Mouse (Mus musculus): ENCODE measurements around the gene Ifna14. TPM values are rescaled to one million over a fixed set of nuclear protein-coding genes. Genes with fewer than 3 reads are reported as not detected.

The Ifna14 gene
- not detected for polyA plus RNA-seq (2014; fragmentation: Illumina TruSeq; extraction: RNeasy Lipid Tissue Mini Kit (QIAGEN cat#74804); ENCODE audit: low read depth, low replicate concordance)

GRCm38 (mm10) chr4:88571698-88572097 lies at the start of gene Ifna14:
TSS of gene Ifna14 (minus strand) at chr4:88571798.

GRCm38 (mm10) chr4:88603276-88603675 lies 31.7 kb upstream of the Ifna14 start, which contains the start of gene Ifna12:
TSS of gene Ifna12 (minus strand) at chr4:88603376.

GRCm38 (mm10) chr4:88592285-88592684 lies 20.7 kb upstream of the Ifna14 start, which contains the start of gene Ifna9:
TSS of gene Ifna9 (minus strand) at chr4:88592385.

GRCm38 (mm10) chr4:88558145-88558544 lies 13.5 kb downstream of the Ifna14 start, which contains the start of gene Ifna15:
TSS of gene Ifna15 (minus strand) at chr4:88558245.

GRCm38 (mm10) chr4:88522674-88523073 lies 48.9 kb downstream of the Ifna14 start, which contains the start of gene Ifnb1:
TSS of gene Ifnb1 (minus strand) at chr4:88522774.

Other genes starting within 250 kb of the Ifna14 start
- 15.4 TPM for gene Hacd4, start 132.9 kb downstream of the Ifna14 start, polyA plus RNA-seq (2014; fragmentation: Illumina TruSeq; extraction: RNeasy Lipid Tissue Mini Kit (QIAGEN cat#74804); ENCODE audit: low read depth, low replicate concordance)
- not detected for gene Ifnb1, start 49.0 kb downstream of the Ifna14 start, polyA plus RNA-seq (2014; fragmentation: Illumina TruSeq; extraction: RNeasy Lipid Tissue Mini Kit (QIAGEN cat#74804); ENCODE audit: low read depth, low replicate concordance)
- not detected for gene Ifna15, start 13.6 kb downstream of the Ifna14 start, polyA plus RNA-seq (2014; fragmentation: Illumina TruSeq; extraction: RNeasy Lipid Tissue Mini Kit (QIAGEN cat#74804); ENCODE audit: low read depth, low replicate concordance)
- gene Ifna9, start 20.6 kb upstream of the Ifna14 start, polyA plus RNA-seq (2014; fragmentation: Illumina TruSeq; extraction: RNeasy Lipid Tissue Mini Kit (QIAGEN cat#74804); ENCODE audit: low read depth, low replicate concordance), result not detected
- gene Ifna12, start 31.6 kb upstream of the Ifna14 start, polyA plus RNA-seq (2014; fragmentation: Illumina TruSeq; extraction: RNeasy Lipid Tissue Mini Kit (QIAGEN cat#74804); ENCODE audit: low read depth, low replicate concordance), result not detected
- not detected for gene C87499, start 62.6 kb upstream of the Ifna14 start, polyA plus RNA-seq (2014; fragmentation: Illumina TruSeq; extraction: RNeasy Lipid Tissue Mini Kit (QIAGEN cat#74804); ENCODE audit: low read depth, low replicate concordance)
- gene Ifna13, start 72.7 kb upstream of the Ifna14 start, polyA plus RNA-seq (2014; fragmentation: Illumina TruSeq; extraction: RNeasy Lipid Tissue Mini Kit (QIAGEN cat#74804); ENCODE audit: low read depth, low replicate concordance), result not detected
- gene Ifna16, start 105.1 kb upstream of the Ifna14 start, polyA plus RNA-seq (2014; fragmentation: Illumina TruSeq; extraction: RNeasy Lipid Tissue Mini Kit (QIAGEN cat#74804); ENCODE audit: low read depth, low replicate concordance), result not detected
- not detected for gene Ifna2, start 112.1 kb upstream of the Ifna14 start, polyA plus RNA-seq (2014; fragmentation: Illumina TruSeq; extraction: RNeasy Lipid Tissue Mini Kit (QIAGEN cat#74804); ENCODE audit: low read depth, low replicate concordance)
- not detected for gene Ifnab, start 119.6 kb upstream of the Ifna14 start, polyA plus RNA-seq (2014; fragmentation: Illumina TruSeq; extraction: RNeasy Lipid Tissue Mini Kit (QIAGEN cat#74804); ENCODE audit: low read depth, low replicate concordance)
- gene Gm26566, start 150.0 kb upstream of the Ifna14 start, polyA plus RNA-seq (2014; fragmentation: Illumina TruSeq; extraction: RNeasy Lipid Tissue Mini Kit (QIAGEN cat#74804); ENCODE audit: low read depth, low replicate concordance), result not detected
- gene Klhl9, start 150.7 kb upstream of the Ifna14 start, polyA plus RNA-seq (2014; fragmentation: Illumina TruSeq; extraction: RNeasy Lipid Tissue Mini Kit (QIAGEN cat#74804); ENCODE audit: low read depth, low replicate concordance), result 132 TPM
- gene Gm13271, start 183.1 kb upstream of the Ifna14 start, polyA plus RNA-seq (2014; fragmentation: Illumina TruSeq; extraction: RNeasy Lipid Tissue Mini Kit (QIAGEN cat#74804); ENCODE audit: low read depth, low replicate concordance), result not detected
- not detected for gene Gm13283, start 188.3 kb upstream of the Ifna14 start, polyA plus RNA-seq (2014; fragmentation: Illumina TruSeq; extraction: RNeasy Lipid Tissue Mini Kit (QIAGEN cat#74804); ENCODE audit: low read depth, low replicate concordance)
- gene Gm13290, start 202.0 kb upstream of the Ifna14 start, polyA plus RNA-seq (2014; fragmentation: Illumina TruSeq; extraction: RNeasy Lipid Tissue Mini Kit (QIAGEN cat#74804); ENCODE audit: low read depth, low replicate concordance), result not detected
- gene Gm13289, start 205.1 kb upstream of the Ifna14 start, polyA plus RNA-seq (2014; fragmentation: Illumina TruSeq; extraction: RNeasy Lipid Tissue Mini Kit (QIAGEN cat#74804); ENCODE audit: low read depth, low replicate concordance), result not detected
- gene Gm13272, start 208.1 kb upstream of the Ifna14 start, polyA plus RNA-seq (2014; fragmentation: Illumina TruSeq; extraction: RNeasy Lipid Tissue Mini Kit (QIAGEN cat#74804); ENCODE audit: low read depth, low replicate concordance), result not detected
- not detected for gene Ifnz, start 210.3 kb upstream of the Ifna14 start, polyA plus RNA-seq (2014; fragmentation: Illumina TruSeq; extraction: RNeasy Lipid Tissue Mini Kit (QIAGEN cat#74804); ENCODE audit: low read depth, low replicate concordance)
- not detected for gene Gm13276, start 213.9 kb upstream of the Ifna14 start, polyA plus RNA-seq (2014; fragmentation: Illumina TruSeq; extraction: RNeasy Lipid Tissue Mini Kit (QIAGEN cat#74804); ENCODE audit: low read depth, low replicate concordance)
- gene Gm13277, start 216.8 kb upstream of the Ifna14 start, polyA plus RNA-seq (2014; fragmentation: Illumina TruSeq; extraction: RNeasy Lipid Tissue Mini Kit (QIAGEN cat#74804); ENCODE audit: low read depth, low replicate concordance), result not detected
- not detected for gene Gm13278, start 219.8 kb upstream of the Ifna14 start, polyA plus RNA-seq (2014; fragmentation: Illumina TruSeq; extraction: RNeasy Lipid Tissue Mini Kit (QIAGEN cat#74804); ENCODE audit: low read depth, low replicate concordance)
- gene Gm13275, start 222.7 kb upstream of the Ifna14 start, polyA plus RNA-seq (2014; fragmentation: Illumina TruSeq; extraction: RNeasy Lipid Tissue Mini Kit (QIAGEN cat#74804); ENCODE audit: low read depth, low replicate concordance), result not detected
- not detected for gene Gm13279, start 225.6 kb upstream of the Ifna14 start, polyA plus RNA-seq (2014; fragmentation: Illumina TruSeq; extraction: RNeasy Lipid Tissue Mini Kit (QIAGEN cat#74804); ENCODE audit: low read depth, low replicate concordance)
- not detected for gene Gm13285, start 227.9 kb upstream of the Ifna14 start, polyA plus RNA-seq (2014; fragmentation: Illumina TruSeq; extraction: RNeasy Lipid Tissue Mini Kit (QIAGEN cat#74804); ENCODE audit: low read depth, low replicate concordance)
- gene Gm13287, start 231.5 kb upstream of the Ifna14 start, polyA plus RNA-seq (2014; fragmentation: Illumina TruSeq; extraction: RNeasy Lipid Tissue Mini Kit (QIAGEN cat#74804); ENCODE audit: low read depth, low replicate concordance), result not detected
- not detected for gene Gm13288, start 233.7 kb upstream of the Ifna14 start, polyA plus RNA-seq (2014; fragmentation: Illumina TruSeq; extraction: RNeasy Lipid Tissue Mini Kit (QIAGEN cat#74804); ENCODE audit: low read depth, low replicate concordance)
- gene Ifna7, start 244.4 kb upstream of the Ifna14 start, polyA plus RNA-seq (2014; fragmentation: Illumina TruSeq; extraction: RNeasy Lipid Tissue Mini Kit (QIAGEN cat#74804); ENCODE audit: low read depth, low replicate concordance), result not detected
- gene Ifna11, start 248.2 kb upstream of the Ifna14 start, polyA plus RNA-seq (2014; fragmentation: Illumina TruSeq; extraction: RNeasy Lipid Tissue Mini Kit (QIAGEN cat#74804); ENCODE audit: low read depth, low replicate concordance), result not detected

Measured in kidney, adult 10 weeks (tissue).